Mouse (Mus musculus) adrenal gland, postnatal 25 days (tissue): ENCODE measurements at regions not wholly inside any gene's neighbourhood (a gene's known extent, or its start where the extent isn't known, plus 50 kb on each side); places are given as distances from the start of the nearest gene placed in this dataset.
A peak's percentile ranks its signal among the peaks of the same experiment; 100 is the strongest.

Source experiments
- DNase-seq: peaks from one replicate; pipeline ENCODE4 v3.0.0; 2021; ENCODE audit warnings: mixed read lengths

DNA sequence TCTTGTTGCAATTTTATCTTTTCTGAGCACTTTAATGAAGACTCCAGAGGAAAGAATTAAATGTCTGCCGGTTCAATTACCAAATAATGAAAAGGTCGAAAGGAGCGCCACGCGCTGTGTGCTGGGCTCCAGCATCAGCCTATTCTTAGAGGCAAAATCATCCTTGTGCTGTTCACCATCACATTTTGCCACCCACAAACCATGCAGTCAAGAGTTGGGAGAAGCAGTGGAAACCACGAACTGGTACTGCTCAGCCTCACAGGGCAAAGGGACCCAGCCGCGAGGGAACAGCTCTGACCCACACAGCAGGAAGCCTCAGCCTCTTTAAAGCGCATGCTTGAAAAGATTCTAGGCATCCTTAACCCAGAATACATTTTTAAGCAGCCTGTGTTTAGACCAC lies 134.0 kb upstream of the Pum3 start:
- DNase-seq = no peak

GRCm38 (mm10) chr19:27558199-27558598 lies 128.6 kb upstream of the Pum3 start:
- no peak for DNase-seq

GRCm38 (mm10) chr19:27556697-27557096 lies 127.1 kb upstream of the Pum3 start:
- no peak for DNase-seq

DNA sequence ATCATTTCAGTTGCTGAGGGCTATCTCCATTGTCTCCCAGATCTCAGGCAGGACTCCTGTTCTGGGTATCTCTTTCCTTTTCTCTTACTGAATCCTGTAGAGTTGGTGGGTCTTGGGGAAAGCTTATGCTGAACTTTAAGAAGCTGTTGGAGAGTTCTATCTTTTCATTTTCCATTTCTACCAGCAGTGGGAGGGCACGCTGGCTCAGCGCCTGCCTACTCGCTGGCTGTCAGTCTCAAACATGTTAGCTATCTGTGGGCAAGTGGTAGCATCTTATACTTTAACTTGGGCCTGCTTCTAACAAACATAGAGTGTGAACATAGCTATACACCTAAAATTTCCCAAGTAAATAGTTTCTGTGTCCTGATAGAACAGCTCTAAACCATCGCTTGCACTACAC lies 125.2 kb upstream of the Pum3 start:
- no peak for DNase-seq

GRCm38 (mm10) chr19:27553266-27553665 lies 123.6 kb upstream of the Pum3 start:
- no peak for DNase-seq

DNA sequence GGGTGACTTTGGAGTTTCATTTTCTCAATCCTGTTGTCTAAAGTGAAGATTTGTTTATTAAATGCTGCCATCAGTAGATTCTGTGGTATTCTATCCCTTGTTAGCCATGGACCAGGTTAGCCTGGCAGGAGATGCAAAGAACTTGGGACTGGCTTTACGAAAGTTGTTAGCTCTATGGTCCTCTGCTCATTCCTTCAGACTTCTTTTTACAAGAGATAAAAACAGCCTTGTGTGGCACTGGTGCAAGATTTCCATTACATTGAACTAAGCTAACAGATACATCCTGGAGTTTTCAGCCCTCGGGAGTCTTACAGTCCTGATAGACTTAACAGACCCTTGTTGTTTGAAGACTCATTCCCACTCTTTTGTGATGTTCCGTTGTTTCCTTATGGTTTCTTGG lies 108.1 kb upstream of the Pum3 start:
- DNase-seq = no peak

DNA sequence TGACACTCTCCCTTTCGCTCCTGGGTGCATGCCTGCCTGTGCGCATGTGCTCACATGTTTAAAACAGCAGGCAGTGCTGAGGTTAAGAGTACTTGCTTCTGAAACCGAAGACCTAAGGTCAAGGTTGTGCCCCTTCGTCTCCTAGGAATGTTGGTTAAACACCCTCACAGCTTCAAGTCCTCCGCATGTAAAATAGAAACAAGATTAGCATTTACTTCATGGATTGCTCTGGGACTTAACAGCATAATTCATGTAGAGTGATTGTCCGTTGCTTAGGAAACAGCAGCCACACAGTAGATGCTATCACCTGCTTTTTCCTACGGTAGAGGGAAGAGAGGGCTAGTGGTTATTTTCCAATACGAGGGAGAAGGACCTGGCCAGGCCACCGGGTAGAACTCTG lies 107.4 kb upstream of the Pum3 start:
- no peak for DNase-seq

- no peak for DNase-seq
Measured at GRCm38 (mm10) chr19:27527940-27528558, 98.4 kb upstream of the Pum3 start.

DNA sequence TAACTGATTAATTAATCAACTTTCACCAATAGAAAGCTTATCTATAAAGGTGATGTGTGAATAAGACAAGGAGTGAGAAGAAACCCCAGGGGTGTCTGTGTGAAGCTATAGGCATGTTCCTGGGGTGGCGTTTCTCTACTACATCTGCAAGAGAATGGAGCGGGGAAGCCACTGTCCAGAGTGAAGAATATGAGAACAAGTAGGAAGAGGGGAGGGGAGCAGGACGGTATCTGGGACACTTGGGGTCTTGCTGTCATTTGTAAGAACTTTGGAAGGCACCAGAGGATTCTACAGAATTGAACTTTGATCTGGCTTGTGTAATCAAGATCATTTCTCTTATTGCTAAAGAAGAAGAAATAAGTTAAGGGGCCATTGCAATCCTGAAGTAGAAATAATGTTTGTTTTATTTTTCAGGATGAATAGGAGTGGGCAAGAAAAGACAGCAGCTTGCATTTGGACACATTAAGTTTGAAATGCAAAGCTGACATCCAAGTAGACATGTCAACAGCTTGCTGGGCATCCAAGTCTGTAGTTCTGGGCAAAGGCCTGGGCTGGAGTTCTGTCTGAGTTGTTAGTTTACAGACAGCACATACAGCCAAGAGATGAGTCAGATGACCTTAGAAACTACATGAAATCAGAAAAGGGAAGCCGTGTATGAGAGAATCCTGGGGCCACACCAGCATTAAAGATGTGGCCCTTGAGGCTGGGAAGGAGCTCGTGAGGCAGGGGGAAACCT lies 89.9 kb upstream of the Pum3 start:
- no peak for DNase-seq

GRCm38 (mm10) chr19:27514267-27514666 lies 84.6 kb upstream of the Pum3 start:
- DNase-seq = peak; percentile 77

DNA sequence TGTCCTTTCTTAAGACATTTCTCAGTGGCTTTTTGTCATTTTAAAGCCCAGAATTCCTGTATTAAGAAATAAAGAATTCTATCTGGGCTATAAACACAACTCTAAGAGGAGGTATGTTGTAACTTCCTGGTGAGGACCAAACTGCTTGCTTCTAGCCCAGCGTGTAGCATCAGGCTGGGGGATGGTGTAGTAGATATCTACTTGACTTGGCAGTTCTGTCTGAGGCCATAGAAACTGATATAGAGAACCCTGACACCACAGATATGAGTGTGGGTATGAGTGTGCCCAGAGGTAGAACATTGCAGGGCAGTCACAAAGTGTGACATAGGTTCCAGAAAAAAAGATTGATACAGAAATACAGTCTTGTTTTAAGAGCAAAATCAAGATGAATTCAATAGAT lies 83.9 kb upstream of the Pum3 start:
- DNase-seq = no peak

DNA sequence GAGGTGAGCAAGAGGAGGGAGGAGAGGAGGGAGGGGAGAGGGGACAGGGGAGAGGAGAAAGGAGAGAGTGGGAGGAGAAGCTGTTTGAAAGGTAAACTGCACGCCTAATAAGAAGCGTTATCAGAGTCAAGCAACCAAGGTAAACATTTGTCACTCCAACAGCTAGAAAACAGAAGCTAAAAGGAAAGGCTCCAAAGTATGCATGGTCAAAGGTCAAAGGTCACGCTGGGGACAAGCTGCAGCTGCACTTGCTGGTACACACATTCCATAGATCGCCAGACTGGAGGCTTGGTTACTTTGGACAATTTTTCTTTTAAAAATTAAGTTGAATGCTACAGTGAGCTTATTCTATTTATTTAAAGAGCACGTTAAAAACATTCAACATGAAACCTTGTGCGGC lies 81.7 kb upstream of the Pum3 start:
- no peak for DNase-seq

GRCm38 (mm10) chr19:27509956-27510639 lies 80.5 kb upstream of the Pum3 start:
- DNase-seq = no peak

DNA sequence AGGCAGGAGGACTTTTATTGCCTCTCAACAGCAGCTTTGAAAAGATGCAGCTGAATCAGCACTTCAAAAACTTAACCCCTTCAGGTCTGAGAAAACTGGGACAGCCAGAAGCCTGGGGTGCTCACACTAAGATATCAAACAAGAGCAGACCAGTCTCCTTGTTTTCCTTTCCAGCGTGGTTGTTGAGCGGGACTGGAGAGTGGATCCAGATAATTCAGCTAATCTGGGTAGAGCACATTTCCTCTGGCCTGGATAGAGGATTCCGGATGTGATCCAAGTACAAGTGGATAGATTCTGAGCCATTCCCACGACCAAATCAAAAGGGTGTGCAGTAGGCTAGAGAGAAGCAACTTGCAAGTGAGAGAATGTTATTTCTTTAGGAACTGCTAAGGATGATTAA lies 68.7 kb upstream of the Pum3 start:
- DNase-seq = no peak

DNA sequence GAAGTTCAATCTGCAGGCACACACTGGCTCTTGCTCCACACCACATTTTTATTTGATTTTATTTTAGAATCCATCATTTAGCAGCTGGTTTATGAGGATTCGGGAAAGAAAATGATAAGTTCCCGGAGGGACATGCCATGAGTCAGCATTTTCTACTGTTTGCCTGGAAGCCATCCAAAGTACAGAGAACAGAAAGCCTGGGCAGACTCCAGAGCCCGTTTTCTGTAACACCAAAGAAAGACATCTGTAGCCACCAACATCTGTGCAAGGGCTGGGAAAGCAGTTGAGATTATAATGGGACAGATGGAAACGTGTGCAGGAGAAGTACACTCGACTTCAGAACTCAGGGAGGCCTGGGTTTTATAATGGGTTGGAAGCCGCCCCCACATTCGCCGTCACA lies 62.8 kb upstream of the Pum3 start:
- no peak for DNase-seq

- DNase-seq = no peak
Measured at GRCm38 (mm10) chr19:27491873-27492272, 62.2 kb upstream of the Pum3 start.

DNA sequence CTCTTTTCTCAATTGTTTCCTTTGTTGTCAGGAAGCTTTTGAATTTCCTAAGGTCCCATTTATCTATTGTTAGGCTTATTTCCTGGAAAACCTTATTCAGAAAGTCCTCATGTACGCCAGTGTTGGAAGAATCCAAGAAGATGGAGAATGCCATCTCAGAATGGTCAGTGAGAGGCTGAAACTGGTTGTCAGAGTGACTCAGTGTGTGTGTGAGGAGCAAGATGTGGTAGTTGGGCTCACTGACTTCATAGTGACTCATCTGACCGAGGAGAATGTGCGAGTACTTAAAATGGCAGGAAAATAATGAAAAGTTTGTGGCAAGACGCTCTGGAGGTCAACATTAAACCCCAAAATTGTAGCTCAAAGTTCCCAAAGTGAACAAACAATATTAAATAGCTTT lies 59.4 kb upstream of the Pum3 start:
- no peak for DNase-seq
